In genomic region chr13:51918108-51918507, GRCm38 (mm10) we compare ENCODE assay signal across 17 mouse cellular contexts.
DNase-seq lines count a peak whose midpoint lies in the region; ATAC-seq lines count a peak whose summit lies in the region.
"Had no signal": no experiment of that assay in that cellular context is flagged by ENCODE, and none has a peak within 500 bp of the region (broad histone marks: within the 10 kb centered on the region; RNA-seq: fewer than 3 reads in every experiment).

No protein-coding gene starts in this region.

- 0 out of 2 replicates have a peak, but pooled peaks have one; percentile 6 for ATAC-seq in kidney, embryonic 16.5 days (ENCODE audit: low FRiP score, low TSS enrichment)
- ATAC-seq in midbrain, embryonic 11.5 days (ENCODE audit: low FRiP score), result no peak
- peak; percentile 8; the same call in 1 of the 2 replicates for ATAC-seq in neural tube, embryonic 13.5 days (ENCODE audit: low read depth)
- no peak for ATAC-seq in intestine, embryonic 15.5 days
- ATAC-seq: inflammation-experienced regulatory T-cells, adult 6 months had no signal

- WGBS in kidney, embryonic 16.5 days, result 36% methylated on average over 8 of the region's 8 CpGs
- WGBS in hindbrain, embryonic 10.5 days, result 36% methylated on average over 8 of the region's 8 CpGs
- 37% methylated on average over 8 of the region's 8 CpGs for WGBS in midbrain, embryonic 11.5 days
- WGBS in neural tube, embryonic 13.5 days, result 20% methylated on average over 8 of the region's 8 CpGs
- 73% methylated on average over 8 of the region's 8 CpGs for WGBS in intestine, embryonic 15.5 days

- no peak overlapping the region for H3K27ac ChIP-seq in kidney, embryonic 16.5 days (ENCODE audit: low read length)
- H3K27ac ChIP-seq in hindbrain, embryonic 10.5 days, result peak overlapping the region; percentile 88
- peak overlapping the region; percentile 17 for H3K27ac ChIP-seq in midbrain, embryonic 11.5 days (ENCODE audit: low read depth, low read length)
- H3K27ac ChIP-seq in neural tube, embryonic 13.5 days (replicated peaks), result peak overlapping the region; percentile 84
- H3K27ac ChIP-seq in intestine, embryonic 15.5 days, result no peak overlapping the region
- H3K27ac ChIP-seq: heart, embryonic 13.5 days; limb, embryonic 12.5 days had no signal

- no peak for DNase-seq in kidney, adult 18-20 months
- no peak for DNase-seq in hindbrain, embryonic 10.5 days (ENCODE audit: low spot score)
- DNase-seq in midbrain, embryonic 11.5 days (ENCODE audit: low spot score, missing footprints), result peak; percentile 88
- DNase-seq in adipocyte (ENCODE audit: low spot score), result no peak
- no peak for DNase-seq in layer of hippocampus, adult 8-10 months (ENCODE audit: low spot score in 2 of 2)
- DNase-seq: gastrocnemius, postnatal 36 days; layer of hippocampus, postnatal 36 days; lung, postnatal 36 days; right cerebral cortex, postnatal 4 days; thymus, postnatal 14 days had no signal

- no peaks in the 10 kb centered on the region for H3K27me3 ChIP-seq in kidney, embryonic 16.5 days (ENCODE audit: insufficient read depth, low read length)
- peaks cover 93% of the 10 kb centered on the region for H3K27me3 ChIP-seq in hindbrain, embryonic 10.5 days (ENCODE audit: insufficient read depth, poor library complexity, severe bottlenecking)
- peaks cover 63% of the 10 kb centered on the region for H3K27me3 ChIP-seq in midbrain, embryonic 11.5 days (ENCODE audit: control insufficient read depth, insufficient read depth, low read length)
- H3K27me3 ChIP-seq in neural tube, embryonic 13.5 days, result peaks cover 61% of the 10 kb centered on the region
- no peaks in the 10 kb centered on the region for H3K27me3 ChIP-seq in intestine, embryonic 15.5 days (replicated peaks)

- H3K9me3 ChIP-seq in kidney, embryonic 16.5 days (ENCODE audit: low read length), result no peaks in the 10 kb centered on the region
- no peaks in the 10 kb centered on the region for H3K9me3 ChIP-seq in hindbrain, embryonic 10.5 days
- no peaks in the 10 kb centered on the region for H3K9me3 ChIP-seq in midbrain, embryonic 11.5 days (ENCODE audit: control insufficient read depth, low read length)
- no peaks in the 10 kb centered on the region; the same call in 1 of the 2 replicates for H3K9me3 ChIP-seq in neural tube, embryonic 13.5 days
- no peaks in the 10 kb centered on the region for H3K9me3 ChIP-seq in intestine, embryonic 15.5 days
- H3K9me3 ChIP-seq: G1E; heart, embryonic 13.5 days; limb, embryonic 12.5 days had no signal

- 0 out of 2 replicates have a peak overlapping the region, but pooled peaks have one; percentile 28 for H3K9ac ChIP-seq in kidney, embryonic 16.5 days (replicated peaks; ENCODE audit: low read length)
- H3K9ac ChIP-seq in midbrain, embryonic 11.5 days (ENCODE audit: low read length), result 0 out of 2 replicates have a peak overlapping the region, but pooled peaks have one; percentile 1
- peak overlapping the region; percentile 9; the same call in 1 of the 2 replicates for H3K9ac ChIP-seq in neural tube, embryonic 13.5 days
- H3K9ac ChIP-seq in intestine, embryonic 15.5 days, result no peak overlapping the region
- H3K9ac ChIP-seq: heart, embryonic 13.5 days; limb, embryonic 12.5 days had no signal

- no peak overlapping the region for H3K4me2 ChIP-seq in kidney, embryonic 16.5 days (replicated peaks; ENCODE audit: low read depth, low read length)
- no peak overlapping the region; the same call in 1 of the 2 replicates for H3K4me2 ChIP-seq in midbrain, embryonic 11.5 days
- 0 out of 2 replicates have a peak overlapping the region, but pooled peaks have one; percentile 3 for H3K4me2 ChIP-seq in neural tube, embryonic 13.5 days
- H3K4me2 ChIP-seq in intestine, embryonic 15.5 days (replicated peaks), result no peak overlapping the region
- H3K4me2 ChIP-seq: heart, embryonic 13.5 days had no signal

- H3K4me3 ChIP-seq in kidney, embryonic 16.5 days (ENCODE audit: low read length), result no peak overlapping the region
- peak overlapping the region; percentile 25; the same call in 1 of the 2 replicates for H3K4me3 ChIP-seq in hindbrain, embryonic 10.5 days
- H3K4me3 ChIP-seq in midbrain, embryonic 11.5 days (ENCODE audit: low read depth, low read length), result no peak overlapping the region
- H3K4me3 ChIP-seq in neural tube, embryonic 13.5 days, result no peak overlapping the region
- H3K4me3 ChIP-seq in intestine, embryonic 15.5 days (replicated peaks), result no peak overlapping the region
- H3K4me3 ChIP-seq: heart, embryonic 13.5 days; limb, embryonic 12.5 days had no signal

- no peaks in the 10 kb centered on the region for H3K36me3 ChIP-seq in kidney, embryonic 16.5 days (ENCODE audit: insufficient read depth, low read length)
- no peaks in the 10 kb centered on the region for H3K36me3 ChIP-seq in hindbrain, embryonic 10.5 days
- H3K36me3 ChIP-seq in midbrain, embryonic 11.5 days (ENCODE audit: control insufficient read depth, insufficient read depth, low read length), result no peaks in the 10 kb centered on the region
- H3K36me3 ChIP-seq in neural tube, embryonic 13.5 days, result no peaks in the 10 kb centered on the region
- H3K36me3 ChIP-seq in intestine, embryonic 15.5 days, result no peaks in the 10 kb centered on the region
- H3K36me3 ChIP-seq: G1E; heart, embryonic 13.5 days; limb, embryonic 12.5 days had no signal

- H3K4me1 ChIP-seq in kidney, embryonic 16.5 days (ENCODE audit: insufficient read depth, low read length), result peaks cover 59% of the 10 kb centered on the region
- peaks cover 66% of the 10 kb centered on the region for H3K4me1 ChIP-seq in hindbrain, embryonic 10.5 days (replicated peaks)
- peaks cover 55% of the 10 kb centered on the region for H3K4me1 ChIP-seq in midbrain, embryonic 11.5 days (ENCODE audit: control insufficient read depth, insufficient read depth, low read length)
- H3K4me1 ChIP-seq in neural tube, embryonic 13.5 days (replicated peaks), result peaks cover 59% of the 10 kb centered on the region
- H3K4me1 ChIP-seq in intestine, embryonic 15.5 days (replicated peaks), result peaks cover 34% of the 10 kb centered on the region

Comparison
In these comparisons a context has a peak if more than half of its experiments do, and no peak if none do; other contexts are left out.
1. ATAC-seq: peak in kidney, embryonic 16.5 days (single experiment) and neural tube, embryonic 13.5 days (single experiment); none in midbrain, embryonic 11.5 days (single experiment) and intestine, embryonic 15.5 days (single experiment).
2. H3K27ac ChIP-seq: peak in hindbrain, embryonic 10.5 days (single experiment), midbrain, embryonic 11.5 days (single experiment) and neural tube, embryonic 13.5 days (single experiment); none in kidney, embryonic 16.5 days (single experiment) and intestine, embryonic 15.5 days (single experiment).